13 mouse cellular contexts compared by ENCODE assay signal in the genomic region with DNA sequence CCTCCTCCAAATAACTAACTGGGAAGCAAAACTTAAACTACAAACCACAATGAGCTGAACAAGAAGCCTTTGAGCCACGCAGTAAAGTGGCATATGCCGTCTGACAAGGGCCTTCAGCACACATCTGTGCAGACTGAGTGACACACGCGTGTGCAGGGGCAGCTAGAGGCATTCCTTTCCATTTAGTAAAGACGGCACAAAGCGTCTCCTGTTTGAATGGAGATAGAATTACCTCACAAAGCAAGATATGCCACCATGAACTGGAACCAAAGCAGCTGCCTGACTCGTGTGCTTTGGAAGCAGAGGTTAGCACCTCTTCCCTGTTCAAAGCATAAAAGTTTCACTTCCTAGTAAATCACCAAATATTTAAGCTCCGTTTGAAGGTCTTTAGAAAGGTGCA. TPM values are rescaled to one million over a fixed set of nuclear protein-coding genes. Genes with fewer than 3 reads are reported as not detected.
DNase-seq lines count a peak whose midpoint lies in the region; ATAC-seq and TF ChIP-seq lines count a peak whose summit lies in the region.
"Had no signal": no experiment of that assay in that cellular context is flagged by ENCODE, and none has a peak within 500 bp of the region (broad histone marks: within the 10 kb centered on the region; RNA-seq: fewer than 3 reads in every experiment).

No protein-coding gene starts in this region.

- ATAC-seq in granulocyte monocyte progenitor cell, adult 5-6 weeks (replicated peaks; ENCODE audit: poor library complexity, severe bottlenecking): peak; percentile 36
- no peak for ATAC-seq in hindbrain, embryonic 14.5 days (ENCODE audit: low FRiP score)
- ATAC-seq: forebrain, embryonic 14.5 days had no signal

- no peak overlapping the region for H3K9ac ChIP-seq in hindbrain, embryonic 14.5 days

- H3K4me1 ChIP-seq in megakaryocyte, embryonic 14.5 days: peaks cover 34% of the 10 kb centered on the region
- H3K4me1 ChIP-seq in hindbrain, embryonic 14.5 days (replicated peaks; ENCODE audit: control insufficient read depth, insufficient read depth, low read length): peaks cover 5% of the 10 kb centered on the region; the same call in 1 of the 2 replicates

- peaks cover 51% of the 10 kb centered on the region for H3K36me3 ChIP-seq in megakaryocyte, embryonic 14.5 days (replicated peaks; ENCODE audit: low read length)
- peaks cover 22% of the 10 kb centered on the region for H3K36me3 ChIP-seq in hindbrain, embryonic 14.5 days (replicated peaks; ENCODE audit: control insufficient read depth, insufficient read depth)

- no peak overlapping the region for H3K27ac ChIP-seq in layer of hippocampus, adult 2 months
- H3K27ac ChIP-seq in hindbrain, embryonic 14.5 days: no peak overlapping the region

- WGBS in hindbrain, embryonic 14.5 days: 53% methylated on average over 8 of the region's 8 CpGs

- no peak for DNase-seq in layer of hippocampus, adult 2 months (ENCODE audit: low spot score in 2 of 2)
- no peak for DNase-seq in layer of hippocampus, postnatal 36 days
- peak; percentile 41 for DNase-seq in embryo, embryonic 11 days
- no peak for DNase-seq in hindbrain, embryonic 14.5 days (ENCODE audit: low spot score)
- DNase-seq in ovary, adult 18-20 months (ENCODE audit: low spot score): no peak
- DNase-seq: adrenal gland, postnatal 36 days; cerebellum, adult 8-10 months had no signal

- H3K4me3 ChIP-seq in layer of hippocampus, adult 2 months: peak overlapping the region; percentile 23; the same call in 1 of the 2 replicates
- peak overlapping the region; percentile 57 for H3K4me3 ChIP-seq in megakaryocyte, embryonic 14.5 days (replicated peaks)
- H3K4me3 ChIP-seq in hindbrain, embryonic 14.5 days (replicated peaks; ENCODE audit: low read length): no peak overlapping the region

- no peak overlapping the region for H3K4me2 ChIP-seq in hindbrain, embryonic 14.5 days (replicated peaks)

- TF ChIP-seq CTCF in layer of hippocampus, adult 2 months (conservative IDR thresholded peaks at IDR 0.05): no peak

- no peaks in the 10 kb centered on the region for H3K9me3 ChIP-seq in megakaryocyte, embryonic 14.5 days
- no peaks in the 10 kb centered on the region for H3K9me3 ChIP-seq in hindbrain, embryonic 14.5 days (ENCODE audit: control insufficient read depth, low read length)

- H3K27me3 ChIP-seq in megakaryocyte, embryonic 14.5 days (replicated peaks): no peaks in the 10 kb centered on the region
- H3K27me3 ChIP-seq in hindbrain, embryonic 14.5 days (ENCODE audit: control insufficient read depth, insufficient read depth, low read length): peaks cover 4% of the 10 kb centered on the region; the same call in 1 of the 2 replicates

RNA-seq across cellular contexts. Expression of a gene that starts 28.0 kb away (rescaled TPM):
- 10 to 100 TPM; 36.5 to 42.6 TPM for total RNA-seq in layer of hippocampus, adult 2 months (2021)
- total RNA-seq in layer of hippocampus, postnatal 36 days (2021): 10 to 100 TPM; 40.3 to 46.1 TPM
- 30.4 and 34.8 TPM in 2 replicates for total RNA-seq in granulocyte monocyte progenitor cell, adult 5-6 weeks (2014; fragmentation: Nextera tagmentation)
- 42.4 and 50.9 TPM in 2 replicates for total RNA-seq in granulocyte monocyte progenitor cell, adult 5-6 weeks (2017)
- 7.9 and 8.6 TPM in 2 replicates for polyA plus RNA-seq in megakaryocyte, embryonic 14.5 days (2012; ENCODE audit: insufficient read depth, low replicate concordance)
- 10.2 and 12.1 TPM in 2 replicates for polyA plus RNA-seq in hindbrain, embryonic 14.5 days (2014; fragmentation: Nextera tagmentation; extraction: Ambion mirVana)

RNA-seq across cellular contexts. Expression of a gene that starts 28.0 kb away (rescaled TPM):
- not detected for total RNA-seq in layer of hippocampus, adult 2 months (2021)
- total RNA-seq in layer of hippocampus, postnatal 36 days (2021): not detected
- total RNA-seq in granulocyte monocyte progenitor cell, adult 5-6 weeks (2014; fragmentation: Nextera tagmentation): not detected in 2 replicates
- total RNA-seq in granulocyte monocyte progenitor cell, adult 5-6 weeks (2017): not detected in 2 replicates
- not detected in 2 replicates for polyA plus RNA-seq in megakaryocyte, embryonic 14.5 days (2012; ENCODE audit: insufficient read depth, low replicate concordance)
- not detected in 2 replicates for polyA plus RNA-seq in hindbrain, embryonic 14.5 days (2014; fragmentation: Nextera tagmentation; extraction: Ambion mirVana)
- total RNA-seq: adrenal gland, postnatal 36 days; layer of hippocampus, adult 18-20 months had no signal
- polyA plus RNA-seq: forebrain, embryonic 14.5 days; heart, postnatal 0 days; neural tube, embryonic 11.5 days had no signal

RNA-seq across cellular contexts. Expression of a gene that starts 36.1 kb away (rescaled TPM):
- total RNA-seq in layer of hippocampus, adult 2 months (2021): not detected
- total RNA-seq in layer of hippocampus, postnatal 36 days (2021): not detected
- total RNA-seq in granulocyte monocyte progenitor cell, adult 5-6 weeks (2014; fragmentation: Nextera tagmentation): not detected in 2 replicates
- total RNA-seq in granulocyte monocyte progenitor cell, adult 5-6 weeks (2017): not detected in 2 replicates
- polyA plus RNA-seq in megakaryocyte, embryonic 14.5 days (2012; ENCODE audit: insufficient read depth, low replicate concordance): not detected in 2 replicates
- polyA plus RNA-seq in hindbrain, embryonic 14.5 days (2014; fragmentation: Nextera tagmentation; extraction: Ambion mirVana): not detected in 2 replicates
- total RNA-seq: adrenal gland, postnatal 36 days; layer of hippocampus, adult 18-20 months had no signal
- polyA plus RNA-seq: forebrain, embryonic 14.5 days; heart, postnatal 0 days; neural tube, embryonic 11.5 days had no signal

RNA-seq across cellular contexts. Expression of a gene that starts 52.5 kb away (rescaled TPM):
- not detected for total RNA-seq in layer of hippocampus, adult 2 months (2021)
- total RNA-seq in layer of hippocampus, postnatal 36 days (2021): not detected
- not detected in 2 replicates for total RNA-seq in granulocyte monocyte progenitor cell, adult 5-6 weeks (2014; fragmentation: Nextera tagmentation)
- total RNA-seq in granulocyte monocyte progenitor cell, adult 5-6 weeks (2017): not detected in 2 replicates
- not detected in 2 replicates for polyA plus RNA-seq in megakaryocyte, embryonic 14.5 days (2012; ENCODE audit: insufficient read depth, low replicate concordance)
- not detected in 2 replicates for polyA plus RNA-seq in hindbrain, embryonic 14.5 days (2014; fragmentation: Nextera tagmentation; extraction: Ambion mirVana)
- total RNA-seq: adrenal gland, postnatal 36 days; layer of hippocampus, adult 18-20 months had no signal
- polyA plus RNA-seq: forebrain, embryonic 14.5 days; heart, postnatal 0 days; neural tube, embryonic 11.5 days had no signal

RNA-seq across cellular contexts. Expression of a gene that starts 55.1 kb away (rescaled TPM):
- total RNA-seq in layer of hippocampus, adult 2 months (2021): not detected
- not detected for total RNA-seq in layer of hippocampus, postnatal 36 days (2021)
- total RNA-seq in granulocyte monocyte progenitor cell, adult 5-6 weeks (2014; fragmentation: Nextera tagmentation): not detected in 2 replicates
- total RNA-seq in granulocyte monocyte progenitor cell, adult 5-6 weeks (2017): not detected in 2 replicates
- polyA plus RNA-seq in megakaryocyte, embryonic 14.5 days (2012; ENCODE audit: insufficient read depth, low replicate concordance): not detected in 2 replicates
- polyA plus RNA-seq in hindbrain, embryonic 14.5 days (2014; fragmentation: Nextera tagmentation; extraction: Ambion mirVana): 0.13 TPM in 1 of 2 replicates, not detected in the other
- total RNA-seq: adrenal gland, postnatal 36 days; layer of hippocampus, adult 18-20 months had no signal
- polyA plus RNA-seq: forebrain, embryonic 14.5 days; heart, postnatal 0 days; neural tube, embryonic 11.5 days had no signal
